In genomic region chr7:83558741-83559280, GRCm38 (mm10) we compare ENCODE assay signal across 25 mouse cellular contexts. TPM values are rescaled to one million over a fixed set of nuclear protein-coding genes. Genes with fewer than 3 reads are reported as not detected.
DNase-seq lines count a peak whose midpoint lies in the region; ATAC-seq and TF ChIP-seq lines count a peak whose summit lies in the region.
"Had no signal": no experiment of that assay in that cellular context is flagged by ENCODE, and none has a peak within 500 bp of the region (broad histone marks: within the 10 kb centered on the region; RNA-seq: fewer than 3 reads in every experiment).

No protein-coding gene starts in this region.

- no peaks in the 10 kb centered on the region for H3K27me3 ChIP-seq in kidney, postnatal 0 days (ENCODE audit: insufficient read depth, low read length)
- no peaks in the 10 kb centered on the region for H3K27me3 ChIP-seq in kidney, embryonic 15.5 days
- no peaks in the 10 kb centered on the region for H3K27me3 ChIP-seq in C2C12 (ENCODE audit: control insufficient read depth, insufficient read depth, insufficient read length)
- no peaks in the 10 kb centered on the region for H3K27me3 ChIP-seq in limb, embryonic 10.5 days (ENCODE audit: low read depth, poor library complexity, severe bottlenecking)
- H3K27me3 ChIP-seq: CH12.LX; forebrain, embryonic 12.5 days; forebrain, embryonic 15.5 days; heart, embryonic 13.5 days; hindbrain, embryonic 12.5 days; hindbrain, embryonic 15.5 days had no signal

- H3K27ac ChIP-seq in kidney, postnatal 0 days, result no peak overlapping the region
- H3K27ac ChIP-seq in kidney, embryonic 15.5 days, result no peak overlapping the region
- H3K27ac ChIP-seq in limb, embryonic 10.5 days, result no peak overlapping the region
- H3K27ac ChIP-seq: forebrain, embryonic 12.5 days; forebrain, embryonic 15.5 days; heart, adult 2 months; heart, embryonic 10.5 days; heart, embryonic 13.5 days; hindbrain, embryonic 12.5 days; hindbrain, embryonic 15.5 days had no signal

- no peak for TF ChIP-seq CTCF in kidney, postnatal 0 days (IDR thresholded peaks at IDR 0.05; ENCODE audit: low read depth)
- no peak for TF ChIP-seq CTCF in C2C12 (IDR thresholded peaks at IDR 0.05; ENCODE audit: control insufficient read depth, insufficient read depth, insufficient read length)

- no peaks in the 10 kb centered on the region for H3K79me2 ChIP-seq in C2C12 (ENCODE audit: control insufficient read depth, insufficient read depth)

- WGBS in kidney, postnatal 0 days, result 44% methylated on average over 5 of the region's 5 CpGs
- 54% methylated on average over 5 of the region's 5 CpGs for WGBS in kidney, embryonic 15.5 days
- 83% methylated on average over 5 of the region's 5 CpGs for WGBS in limb, embryonic 10.5 days

- H3K9ac ChIP-seq in kidney, postnatal 0 days (ENCODE audit: low read depth, low read length), result no peak overlapping the region
- H3K9ac ChIP-seq in kidney, embryonic 15.5 days, result no peak overlapping the region
- H3K9ac ChIP-seq: forebrain, embryonic 12.5 days; forebrain, embryonic 15.5 days; heart, embryonic 13.5 days; hindbrain, embryonic 12.5 days; hindbrain, embryonic 15.5 days had no signal

- H3K9me3 ChIP-seq in kidney, postnatal 0 days (replicated peaks; ENCODE audit: low read length), result no peaks in the 10 kb centered on the region
- no peaks in the 10 kb centered on the region for H3K9me3 ChIP-seq in kidney, embryonic 15.5 days (replicated peaks)
- H3K9me3 ChIP-seq in limb, embryonic 10.5 days (replicated peaks), result no peaks in the 10 kb centered on the region
- H3K9me3 ChIP-seq: forebrain, embryonic 12.5 days; forebrain, embryonic 15.5 days; G1E; heart, embryonic 10.5 days; heart, embryonic 13.5 days; hindbrain, embryonic 12.5 days; hindbrain, embryonic 15.5 days had no signal

- H3ac ChIP-seq in C2C12 (ENCODE audit: control insufficient read depth, insufficient read length, low read depth), result no peak overlapping the region

- H3K36me3 ChIP-seq in kidney, postnatal 0 days (ENCODE audit: insufficient read depth, low read length), result no peaks in the 10 kb centered on the region
- H3K36me3 ChIP-seq in kidney, embryonic 15.5 days, result no peaks in the 10 kb centered on the region
- no peaks in the 10 kb centered on the region for H3K36me3 ChIP-seq in C2C12 (ENCODE audit: control insufficient read depth, insufficient read depth)
- H3K36me3 ChIP-seq in limb, embryonic 10.5 days, result no peaks in the 10 kb centered on the region
- H3K36me3 ChIP-seq: forebrain, embryonic 12.5 days; forebrain, embryonic 15.5 days; G1E; heart, embryonic 10.5 days; heart, embryonic 13.5 days; hindbrain, embryonic 12.5 days; hindbrain, embryonic 15.5 days had no signal

- intact Hi-C loops in heart, postnatal 10 days (cut with DNase I), result no loop called here

- peak; percentile 76 for DNase-seq in heart, adult 11 months
- DNase-seq in heart, postnatal 10 days, result no peak
- peak; percentile 50 for DNase-seq in kidney, postnatal 0 days (ENCODE audit: low spot score)
- DNase-seq in limb, embryonic 10.5 days (ENCODE audit: low spot score), result peak; percentile 4
- DNase-seq in cerebellum, postnatal 4 days (ENCODE audit: low spot score in 2 of 2), result no peak
- DNase-seq: adrenal gland, adult 8-10 months; adrenal gland, postnatal 25 days; cerebellum, adult 11-12 months; cerebellum, adult 8-10 months; cerebellum, postnatal 10 days; cerebellum, postnatal 36 days; gastrocnemius, postnatal 25 days; heart, adult 2 months had no signal

- no peaks in the 10 kb centered on the region for H3K79me3 ChIP-seq in C2C12 (ENCODE audit: low read depth)

- no peak overlapping the region for H3K4me2 ChIP-seq in kidney, postnatal 0 days (ENCODE audit: low read length)
- H3K4me2 ChIP-seq in kidney, embryonic 15.5 days, result no peak overlapping the region
- H3K4me2 ChIP-seq: forebrain, embryonic 12.5 days; forebrain, embryonic 15.5 days; heart, embryonic 13.5 days; hindbrain, embryonic 12.5 days; hindbrain, embryonic 15.5 days had no signal

- H3K4me3 ChIP-seq in kidney, postnatal 0 days (replicated peaks; ENCODE audit: low read depth, low read length), result no peak overlapping the region
- H3K4me3 ChIP-seq in kidney, embryonic 15.5 days (replicated peaks), result no peak overlapping the region
- no peak overlapping the region for H3K4me3 ChIP-seq in C2C12 (ENCODE audit: insufficient read depth, poor library complexity, severe bottlenecking)
- no peak overlapping the region for H3K4me3 ChIP-seq in limb, embryonic 10.5 days
- H3K4me3 ChIP-seq: forebrain, embryonic 12.5 days; forebrain, embryonic 15.5 days; heart, adult 2 months; heart, embryonic 10.5 days; heart, embryonic 13.5 days; hindbrain, embryonic 12.5 days; hindbrain, embryonic 15.5 days had no signal

- 0 out of 2 replicates have a peak, but pooled peaks have one; percentile 43 for ATAC-seq in kidney, postnatal 0 days (replicated peaks; ENCODE audit: low FRiP score, low read depth)
- no peak for ATAC-seq in kidney, embryonic 15.5 days (replicated peaks; ENCODE audit: low FRiP score)
- ATAC-seq: activated CD4-positive, CD25-positive, alpha-beta regulatory T cell, adult 4 months; forebrain, embryonic 15.5 days had no signal

- H3K4me1 ChIP-seq in kidney, postnatal 0 days (replicated peaks; ENCODE audit: insufficient read depth, low read length), result 0 out of 2 replicates have a peak, but pooled peaks cover 3% of the 10 kb centered on the region
- peaks cover 3% of the 10 kb centered on the region; the same call in 1 of the 2 replicates for H3K4me1 ChIP-seq in kidney, embryonic 15.5 days
- H3K4me1 ChIP-seq in limb, embryonic 10.5 days, result no peaks in the 10 kb centered on the region
- H3K4me1 ChIP-seq: forebrain, embryonic 12.5 days; forebrain, embryonic 15.5 days; heart, embryonic 10.5 days; hindbrain, embryonic 12.5 days; hindbrain, embryonic 15.5 days had no signal

TF ChIP-seq in C2C12, 6 proteins besides CTCF, POLR2A, EP300 and RAD21:
- TF ChIP-seq FOSL1 (IDR thresholded peaks at IDR 0.05; ENCODE audit: insufficient read depth, low read length, poor library complexity, severe bottlenecking), result no peak
- peak; percentile 31 for TF ChIP-seq MYOD1 (IDR thresholded peaks at IDR 0.05; ENCODE audit: control insufficient read depth, insufficient read length, low read depth)
- no peak for TF ChIP-seq MAX (IDR thresholded peaks at IDR 0.05)

RNA-seq across cellular contexts. Expression of gene Tmc3, which starts 25.9 kb away (rescaled TPM):
- 1 to 10 TPM; 1.8 to 1.9 TPM for total RNA-seq in heart, postnatal 10 days (2021)
- polyA plus RNA-seq in kidney, postnatal 0 days (2015; fragmentation: Nextera tagmentation; extraction: Ambion mirVana), result 1.9 and 2.3 TPM in 2 replicates
- 1.6 TPM in 2 replicates for polyA plus RNA-seq in kidney, embryonic 15.5 days (2015; fragmentation: Nextera tagmentation; extraction: Ambion mirVana)
- not detected for polyA plus RNA-seq in C2C12 (2012; fragmentation: generic; extraction: Trizol)
- 0.31 and 0.66 TPM in 2 replicates for polyA plus RNA-seq in limb, embryonic 10.5 days (2016; fragmentation: Nextera tagmentation; extraction: Ambion mirVana)
- total RNA-seq: gastrocnemius, adult 8-10 months had no signal
- polyA plus RNA-seq: G1E had no signal

Comparison
In these comparisons a context has a peak if more than half of its experiments do, and no peak if none do; other contexts are left out.
1. DNase-seq: peak in heart, adult 11 months (single experiment), kidney, postnatal 0 days (single experiment) and limb, embryonic 10.5 days (single experiment); none in heart, postnatal 10 days (0 of 2) and cerebellum, postnatal 4 days (0 of 2).